Mouse (Mus musculus) heart, adult 18-20 months (tissue): ENCODE data around the gene Med28. TPM values are rescaled to one million over a fixed set of nuclear protein-coding genes. Genes with fewer than 3 reads are reported as not detected.

Experiments
- DNase-seq, 2 experiments: peaks; one replicate each; pipeline ENCODE4 v3.0.0; 2021 to 2022; ENCODE audit warnings: mixed read lengths in 1 of 2
- long read RNA-seq, 2 experiments: library from polyadenylated mRNA; stranded (forward); transcript quantifications; one replicate each; pipeline ENCODE4 v2.0.0; 2021
- total RNA-seq, 2 experiments: library from RNA; stranded (reverse); gene quantifications; 2 replicates each; pipeline ENCODE4 v1.2.3; 2021

The Med28 gene
- 10 to 100 TPM; 56.7 to 61.3 TPM for total RNA-seq
- long read RNA-seq, experiment 1, full-length matches to known transcripts: 83 of 84 reads
- long read RNA-seq, experiment 1, partial matches to known transcripts: 0 of 84 reads
- long read RNA-seq, experiment 1, other reads (novel, unspliced or antisense): 1 of 84 reads
- long read RNA-seq, experiment 2, full-length matches to known transcripts: 55 of 57 reads
- long read RNA-seq, experiment 2, partial matches to known transcripts: 0 of 57 reads
- long read RNA-seq, experiment 2, other reads (novel, unspliced or antisense): 2 of 57 reads

- DNase-seq: peak; percentile 95
These were observed at the start of gene Med28 for GRCm38 (mm10) chr5:45519960-45520808. Med28 (plus strand) TSS chr5:45520229.

GRCm38 (mm10) chr5:45472880-45473450, 47.1 kb upstream of the Med28 start:
- DNase-seq: no peak

DNA sequence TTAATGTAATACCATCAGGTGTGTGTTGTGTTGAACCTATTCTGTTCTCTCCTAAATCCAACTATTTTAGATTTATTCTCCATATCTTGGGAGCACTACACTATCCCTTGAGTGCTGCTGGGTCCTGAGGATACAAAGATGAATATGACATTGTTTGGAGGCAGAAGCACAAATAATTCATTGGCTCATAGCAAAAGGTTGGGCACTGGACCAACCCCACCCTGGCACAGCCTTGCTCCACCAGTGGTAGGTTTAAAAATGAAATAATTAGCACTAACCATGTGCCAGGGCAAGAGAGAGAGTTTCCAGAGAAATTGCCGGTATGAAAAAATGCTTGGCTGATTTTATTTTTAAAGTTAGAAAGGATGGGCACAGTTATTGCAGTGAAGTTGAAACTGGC, 46.5 kb upstream of the Med28 start:
- DNase-seq: no peak

GRCm38 (mm10) chr5:45474215-45474614, 45.8 kb upstream of the Med28 start:
- DNase-seq: peak; percentile 33 to 73

DNA sequence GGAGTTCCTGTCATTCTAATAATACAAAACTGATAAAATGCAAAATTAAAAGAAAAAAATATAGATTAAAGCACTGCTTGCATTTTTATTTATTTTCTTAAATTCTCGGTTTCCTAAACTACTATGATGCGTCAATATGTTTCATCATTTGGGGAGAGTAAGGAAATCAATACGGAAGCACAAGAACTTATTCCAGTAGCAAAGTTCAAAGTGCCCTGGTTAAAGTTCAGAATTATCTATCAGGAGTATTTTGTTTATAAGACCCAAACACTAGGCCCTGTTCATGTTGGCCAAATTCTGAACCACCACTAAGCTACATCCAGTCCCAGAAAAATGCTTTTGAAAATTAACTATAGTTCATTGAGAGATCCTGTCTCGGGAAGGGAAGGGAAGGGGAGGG, 45.3 kb upstream of the Med28 start:
- no peak for DNase-seq

DNA sequence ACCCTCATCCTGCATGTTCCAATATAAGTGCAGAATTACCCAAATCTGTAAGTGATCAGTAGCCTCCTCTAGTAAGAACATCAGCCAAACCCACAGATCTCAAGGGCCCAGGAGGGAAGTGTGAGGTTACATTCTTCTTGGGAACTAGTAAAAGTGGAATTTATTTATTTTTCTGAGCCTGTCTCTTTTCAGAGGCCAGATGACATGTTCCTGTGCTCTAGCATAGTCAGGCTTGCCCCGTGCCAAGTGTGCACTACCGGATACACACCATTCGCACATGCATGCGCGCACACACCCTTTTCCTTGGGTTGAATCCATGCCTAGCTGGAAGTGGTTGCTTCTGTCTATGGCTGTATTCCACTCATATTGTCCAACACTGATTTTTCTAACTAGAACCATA, 44.3 kb upstream of the Med28 start:
- DNase-seq: no peak

DNA sequence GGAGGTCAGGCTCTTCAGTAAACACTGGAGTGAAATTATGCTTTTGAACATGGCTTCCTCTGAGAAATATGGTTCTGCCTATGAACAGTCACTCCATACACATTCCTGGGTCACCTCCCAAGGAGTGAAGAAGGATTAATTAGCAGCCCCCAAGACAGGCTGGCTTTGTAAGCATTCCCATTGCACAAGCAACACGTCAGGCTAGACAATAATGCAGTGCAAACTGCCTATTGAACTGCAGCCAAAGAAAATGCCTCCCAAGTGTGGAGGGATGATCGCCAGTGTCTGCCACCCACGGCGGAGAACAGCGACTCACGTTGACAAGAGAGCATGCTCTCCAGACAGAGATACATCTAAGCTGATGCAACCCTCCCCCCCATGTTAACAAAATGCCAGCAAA, 43.7 kb upstream of the Med28 start:
- DNase-seq: no peak

GRCm38 (mm10) chr5:45477601-45478000, 42.4 kb upstream of the Med28 start:
- DNase-seq: no peak

DNA sequence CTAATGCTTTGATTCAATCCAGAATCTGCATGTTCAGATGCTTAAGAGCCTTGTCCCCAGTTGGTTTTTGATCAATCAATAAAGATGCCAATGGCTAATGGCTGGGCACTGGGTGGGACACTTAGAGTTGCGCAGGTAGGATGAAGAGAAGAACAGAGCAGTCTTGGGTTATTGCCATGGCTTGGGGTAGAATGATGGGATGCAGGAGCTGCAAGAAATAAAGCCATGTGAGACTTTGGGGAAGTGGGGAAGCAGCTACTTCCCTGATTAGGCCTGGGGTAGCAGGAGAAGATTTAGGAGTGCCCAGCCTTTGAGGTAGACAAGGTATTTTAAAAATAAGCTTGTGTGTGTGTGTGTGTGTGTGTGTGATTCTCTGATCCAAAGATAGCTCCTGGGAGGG, 40.0 kb upstream of the Med28 start:
- no peak for DNase-seq

DNA sequence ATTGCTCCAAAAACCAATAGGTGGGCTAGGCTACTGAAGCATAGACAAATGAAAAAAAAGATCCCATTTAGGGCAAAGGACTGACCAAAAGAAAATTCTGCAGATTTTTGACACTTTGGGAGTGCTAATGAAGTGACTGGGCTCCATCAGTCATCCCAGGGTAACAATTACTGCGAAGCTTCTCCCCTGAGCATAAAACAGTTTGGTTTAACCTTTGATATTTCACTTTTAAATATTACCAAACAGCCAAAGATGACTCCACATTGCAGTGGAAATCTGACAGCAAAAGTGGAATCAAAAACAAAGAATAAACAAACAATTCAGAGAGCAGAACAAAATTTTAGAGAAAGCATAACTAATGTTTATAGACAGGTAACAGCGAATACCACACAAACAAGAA, 38.9 kb upstream of the Med28 start:
- no peak for DNase-seq

DNA sequence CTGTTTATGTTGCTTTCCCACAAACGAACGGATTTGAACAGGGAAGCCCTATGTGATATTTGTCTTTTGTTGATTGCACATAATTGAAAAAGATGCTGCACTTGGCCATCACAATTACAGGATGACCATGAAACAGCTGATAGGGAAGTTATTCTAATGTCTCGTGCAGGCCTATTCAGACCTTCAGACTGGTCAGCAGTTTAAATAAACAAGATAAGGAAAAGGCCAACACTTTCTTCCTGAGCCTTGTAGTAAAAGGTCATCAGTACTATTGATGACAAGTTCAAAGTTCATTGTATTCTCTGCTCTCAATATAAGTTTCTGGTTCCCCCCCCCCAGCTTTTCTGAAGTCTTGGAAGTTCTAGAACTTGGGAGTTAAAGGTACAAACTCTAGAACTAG, 37.4 kb upstream of the Med28 start:
- DNase-seq: no peak

- no peak for DNase-seq
These were observed 36.4 kb upstream of the Med28 start for GRCm38 (mm10) chr5:45483654-45484053.

DNA sequence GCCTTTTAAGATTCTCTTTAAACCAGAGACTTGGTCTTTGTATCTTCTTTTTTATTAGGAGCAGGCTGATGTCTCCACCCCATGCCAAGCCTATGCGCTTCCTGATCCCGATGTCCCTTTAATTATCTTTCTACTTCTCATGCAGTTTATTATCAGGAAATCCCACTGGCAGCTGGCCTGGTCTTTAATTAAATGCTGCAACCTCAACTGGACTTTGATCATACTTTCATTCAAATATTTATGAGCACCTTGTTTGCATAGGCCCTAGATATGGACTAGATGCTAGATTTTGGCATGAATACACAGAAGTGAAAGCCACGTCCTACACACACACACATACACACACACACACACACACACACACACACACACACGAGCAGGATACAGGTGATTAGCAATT, 28.3 kb upstream of the Med28 start:
- no peak for DNase-seq

DNA sequence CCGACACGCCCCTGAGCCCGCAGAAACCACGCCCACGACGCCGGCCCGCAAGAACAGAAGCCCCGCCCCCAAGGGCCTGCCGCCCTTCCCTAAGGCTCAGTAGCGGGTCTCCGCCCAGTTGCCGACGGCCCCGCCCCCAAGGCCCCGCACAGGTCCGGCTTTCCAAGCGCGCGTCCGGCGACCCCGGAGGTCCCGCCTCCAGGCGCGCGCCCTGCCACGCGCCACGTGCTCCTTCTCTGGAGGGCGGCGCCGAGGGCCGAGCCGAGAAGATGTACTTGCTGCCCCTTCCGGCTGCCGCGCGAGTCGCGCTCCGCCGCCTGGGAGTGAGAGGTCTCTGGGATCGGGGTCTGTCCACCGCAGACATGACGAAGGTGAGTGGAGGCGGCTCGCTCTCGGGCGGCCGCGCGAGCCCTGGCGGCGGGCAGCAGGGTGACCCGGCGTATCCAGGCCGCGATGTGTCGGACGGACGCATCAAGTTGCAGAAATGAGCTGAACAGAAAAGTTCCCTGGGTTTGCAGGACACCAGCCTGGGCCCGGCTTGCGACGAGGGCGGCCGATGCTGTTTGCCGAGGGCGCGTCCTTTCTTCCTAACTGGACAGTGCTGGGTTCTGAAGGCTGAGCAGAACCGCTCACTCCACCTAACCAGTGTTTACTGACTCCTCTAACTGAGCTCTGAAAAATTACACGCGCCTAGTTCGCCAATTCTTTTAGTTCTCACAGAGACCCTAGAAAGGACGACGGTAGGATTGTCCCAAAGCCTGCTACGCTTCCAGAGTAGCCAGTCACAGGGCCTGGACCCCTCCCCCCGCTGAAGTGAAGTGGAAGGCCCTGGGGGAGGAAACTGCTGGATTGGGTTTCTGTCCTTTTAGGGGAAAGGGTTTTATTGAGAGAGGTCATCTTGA, 26.6 kb upstream of the Med28 start, which contains the start of gene Lap3:
TSS of gene Lap3 (plus strand) at position 184 of the 902 bp plus-strand sequence.
- peak; percentile 99 for DNase-seq

DNA sequence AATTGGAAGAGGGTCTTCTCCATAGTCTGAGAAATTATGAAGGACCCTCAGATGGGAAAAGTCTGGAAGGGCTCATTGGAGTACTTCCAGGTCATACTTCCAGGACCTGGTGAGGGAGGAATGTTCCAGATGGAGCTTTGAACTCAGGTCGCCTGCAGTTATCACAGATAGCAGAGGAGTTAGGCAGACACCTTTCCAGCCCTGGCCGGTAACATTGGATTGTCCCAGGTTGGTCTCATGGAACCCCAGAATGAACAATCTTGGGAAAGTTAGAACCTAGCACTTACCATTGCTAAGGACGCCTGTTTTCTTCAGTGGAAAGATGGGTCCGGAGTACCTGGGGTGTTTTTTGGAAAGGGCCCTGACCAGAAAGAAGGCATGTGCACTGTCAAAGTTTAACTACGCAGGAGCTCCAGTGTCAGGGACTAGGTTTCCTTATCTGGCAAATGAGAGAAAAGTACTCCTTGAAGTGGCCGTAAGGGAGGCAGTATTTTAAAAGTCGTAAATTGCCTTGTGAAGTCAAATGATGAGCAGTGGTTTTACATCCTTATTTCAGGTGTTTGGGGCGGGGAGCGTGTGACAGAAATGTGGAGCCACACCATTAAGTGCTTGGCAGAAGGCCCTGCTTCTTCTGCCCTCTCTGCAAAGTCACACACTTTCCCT, 25.8 kb upstream of the Med28 start:
- peak; percentile 29 for DNase-seq

- no peak for DNase-seq
These were observed 24.5 kb upstream of the Med28 start for GRCm38 (mm10) chr5:45495429-45495975.

- DNase-seq: no peak
These were observed 24.0 kb upstream of the Med28 start for GRCm38 (mm10) chr5:45496042-45496441.

- no peak for DNase-seq
These were observed 23.6 kb upstream of the Med28 start for GRCm38 (mm10) chr5:45496479-45496878.

DNA sequence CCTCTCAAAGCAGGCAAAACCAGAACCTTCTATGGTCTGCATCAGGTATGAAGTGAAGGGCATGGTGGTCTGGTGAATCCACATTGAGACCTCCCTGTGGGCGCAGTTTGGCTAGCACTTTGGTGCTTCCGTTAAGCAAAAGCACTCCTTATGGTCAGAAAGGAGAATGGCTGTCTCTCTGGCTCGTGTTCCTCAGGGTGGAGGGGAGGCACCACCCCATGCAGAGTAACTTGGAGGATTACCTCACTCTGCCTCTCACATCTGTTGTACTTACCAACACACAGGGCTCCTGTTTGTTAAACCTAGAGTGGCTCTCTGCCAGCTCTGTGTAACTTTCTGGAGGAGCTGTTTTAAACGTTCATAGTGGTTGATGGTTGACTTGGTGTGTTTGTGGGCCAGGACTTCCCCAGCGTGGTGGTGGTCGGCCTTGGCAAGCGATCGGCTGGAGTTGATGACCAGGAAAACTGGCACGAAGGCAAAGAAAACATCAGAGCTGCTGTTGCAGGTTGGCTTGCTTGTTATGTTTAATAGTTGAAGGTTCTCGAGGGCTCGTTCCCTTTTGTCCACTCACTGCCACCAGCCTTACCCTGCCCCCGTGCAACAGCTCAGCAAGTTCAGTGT, 23.0 kb upstream of the Med28 start:
- DNase-seq: no peak

- no peak for DNase-seq
These were observed 22.5 kb upstream of the Med28 start for GRCm38 (mm10) chr5:45497564-45497963.

GRCm38 (mm10) chr5:45510071-45510470, 10.0 kb upstream of the Med28 start:
- DNase-seq: no peak
